Mouse (Mus musculus) lung, embryonic 14.5 days (tissue): ENCODE measurements at regions not wholly inside any gene's neighbourhood (a gene's known extent, or its start where the extent isn't known, plus 50 kb on each side); places are given as distances from the start of the nearest gene placed in this dataset.

Experiments
- ATAC-seq: fragments of 200-750 bp; cut with Nextera tagmentation; 2 replicates; pipeline ENCODE4 v1.8.0; 2017; ENCODE audit warnings: mild to moderate bottlenecking, moderate TSS enrichment, moderate library complexity; ENCODE audit not compliant: insufficient read depth
- DNase-seq: peaks from one replicate; pipeline ENCODE4 v3.0.0-alpha.2; 2015
- H3K27ac ChIP-seq: fragments of 300-500 bp; sonication (generic); 2 replicates; pipeline ENCODE4 v1.5.1; 2014; ENCODE audit warnings: low read depth, mild to moderate bottlenecking, moderate library complexity
- H3K27me3 ChIP-seq: fragments of 300-500 bp; sonication (generic); 2 replicates; pipeline ENCODE4 v1.6.1; 2014; ENCODE audit warnings: low read length, control low read depth; ENCODE audit not compliant: insufficient read depth
- H3K36me3 ChIP-seq: fragments of 300-500 bp; sonication (generic); 2 replicates; pipeline ENCODE4 v1.6.1; 2014; ENCODE audit warnings: control low read depth; ENCODE audit not compliant: insufficient read depth
- H3K4me1 ChIP-seq: fragments of 300-500 bp; sonication (generic); 2 replicates; pipeline ENCODE4 v1.6.1; 2014; ENCODE audit warnings: antibody characterized with exemption, control low read depth; ENCODE audit not compliant: insufficient read depth
- H3K4me2 ChIP-seq: fragments of 300-500 bp; sonication (generic); 2 replicates; pipeline ENCODE4 v1.6.1; 2014; ENCODE audit warnings: mild to moderate bottlenecking
- H3K4me3 ChIP-seq: fragments of 300-500 bp; sonication (generic); 2 replicates; pipeline ENCODE4 v1.5.1; 2014; ENCODE audit warnings: low read depth, low read length
- H3K9ac ChIP-seq: fragments of 300-500 bp; sonication (generic); 2 replicates; pipeline ENCODE4 v1.6.1; 2014
- H3K9me3 ChIP-seq: fragments of 300-500 bp; sonication (generic); 2 replicates; pipeline ENCODE4 v1.6.1; 2016; ENCODE audit warnings: low read depth, low read length, control low read depth
- CTCF ChIP-seq: IDR thresholded peaks from 2 replicates; pipeline ENCODE4 v1.5.1; 2016; ENCODE audit warnings: antibody characterized with exemption, low read depth
- WGBS: fragments of 180-500 bp; shearing (Covaris S2); extraction: QIAGEN DNeasy Blood & Tissue Kit; methylation state at CpG from one replicate; pipeline ENCODE4 v1.1.7; 2014; 5-methylcytosine and 5-hydroxymethylcytosine counted together

DNA sequence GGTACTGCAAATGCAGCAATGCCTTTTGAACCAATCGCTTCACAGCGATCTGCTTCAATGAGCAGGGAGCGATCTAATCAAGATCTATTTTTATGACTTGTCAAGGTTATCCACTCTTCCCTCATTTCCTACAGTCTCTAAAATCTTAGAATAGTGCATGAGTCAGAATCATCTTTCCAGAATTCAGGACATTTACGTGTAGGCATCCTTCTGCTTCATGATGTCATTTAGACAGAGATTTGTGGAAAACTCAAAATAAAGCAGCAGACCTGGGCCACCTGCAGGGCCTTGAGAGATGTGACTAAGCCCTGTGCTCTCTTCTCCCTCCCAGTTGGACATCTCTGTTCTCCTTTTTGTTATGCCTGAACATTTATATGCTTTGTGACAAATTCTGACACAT, 103.6 kb downstream of the Adamts1 start:
- ATAC-seq, result no peak
- H3K27ac ChIP-seq, result no peak overlapping the region
- TF ChIP-seq CTCF, result no peak
- 67% methylated on average over 4 of the region's 4 CpGs for WGBS
- H3K9ac ChIP-seq, result no peak overlapping the region
- no peaks in the 10 kb centered on the region for H3K4me1 ChIP-seq
- no peaks in the 10 kb centered on the region for H3K9me3 ChIP-seq
- H3K27me3 ChIP-seq, result no peaks in the 10 kb centered on the region
- no peak overlapping the region for H3K4me3 ChIP-seq
- H3K36me3 ChIP-seq, result no peaks in the 10 kb centered on the region
- DNase-seq, result no peak
- no peak overlapping the region for H3K4me2 ChIP-seq

DNA sequence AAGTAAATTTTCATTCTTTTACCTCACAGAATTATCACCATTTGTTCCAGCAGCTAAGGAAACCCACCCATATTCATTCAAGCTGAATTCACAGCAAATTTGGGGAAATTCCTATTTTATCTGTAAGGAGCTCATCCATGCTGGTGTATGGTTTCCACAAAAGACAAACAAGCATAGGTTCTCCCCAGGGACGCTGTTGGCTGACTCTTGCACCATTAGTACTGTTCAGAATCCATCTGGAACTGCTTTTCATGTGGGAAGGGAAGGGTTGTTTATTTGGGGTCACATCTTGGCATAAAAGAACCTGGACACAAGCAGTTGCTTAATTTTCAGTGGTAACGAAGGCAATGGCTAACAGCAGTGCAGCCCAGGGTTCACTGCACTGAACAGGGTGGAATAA, 120.2 kb downstream of the Adamts1 start:
- Histone ChIP-seq H3K4me2 (no peak overlapping the region), H3K9me3 (no peaks in the 10 kb centered on the region), H3K27me3 (no peaks in the 10 kb centered on the region), H3K4me1 (peaks cover 6% of the 10 kb centered on the region; the same call in 1 of the 2 replicates), H3K36me3 (no peaks in the 10 kb centered on the region), H3K9ac (no peak overlapping the region), H3K4me3 (no peak overlapping the region), H3K27ac (no peak overlapping the region)
- DNase-seq (no peak), ATAC-seq (no peak)
- WGBS, result 61% methylated on average over 2 of the region's 2 CpGs
- TF ChIP-seq CTCF, result no peak

DNA sequence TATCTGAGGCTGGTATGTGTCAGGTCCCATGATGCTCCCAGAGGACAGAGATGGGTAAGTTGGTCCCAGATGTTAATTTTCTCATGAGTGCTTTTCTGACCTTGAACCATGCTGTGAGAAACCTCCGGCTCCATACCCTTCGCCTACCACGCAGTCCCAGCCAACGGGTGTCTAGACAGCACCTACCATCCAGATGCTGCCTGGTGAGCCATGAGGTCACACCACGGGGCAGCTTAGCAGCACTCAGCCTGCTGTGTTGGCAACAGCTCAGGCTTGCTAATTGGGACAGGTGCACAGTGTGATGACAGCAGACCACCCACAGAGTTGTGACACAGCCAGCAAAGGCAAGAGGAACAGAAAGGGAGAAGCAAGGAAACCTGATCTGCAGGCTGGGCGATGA, 122.6 kb downstream of the Adamts1 start:
- no peak overlapping the region for H3K4me2 ChIP-seq
- peak; percentile 48 for DNase-seq
- no peaks in the 10 kb centered on the region for H3K27me3 ChIP-seq
- H3K9ac ChIP-seq, result no peak overlapping the region
- H3K4me1 ChIP-seq, result peaks cover 6% of the 10 kb centered on the region; the same call in 1 of the 2 replicates
- 16% methylated on average over 6 of the region's 6 CpGs for WGBS
- H3K4me3 ChIP-seq, result no peak overlapping the region
- H3K36me3 ChIP-seq, result no peaks in the 10 kb centered on the region
- TF ChIP-seq CTCF, result no peak
- H3K27ac ChIP-seq, result no peak overlapping the region
- no peaks in the 10 kb centered on the region for H3K9me3 ChIP-seq
- peak; percentile 52 for ATAC-seq

DNA sequence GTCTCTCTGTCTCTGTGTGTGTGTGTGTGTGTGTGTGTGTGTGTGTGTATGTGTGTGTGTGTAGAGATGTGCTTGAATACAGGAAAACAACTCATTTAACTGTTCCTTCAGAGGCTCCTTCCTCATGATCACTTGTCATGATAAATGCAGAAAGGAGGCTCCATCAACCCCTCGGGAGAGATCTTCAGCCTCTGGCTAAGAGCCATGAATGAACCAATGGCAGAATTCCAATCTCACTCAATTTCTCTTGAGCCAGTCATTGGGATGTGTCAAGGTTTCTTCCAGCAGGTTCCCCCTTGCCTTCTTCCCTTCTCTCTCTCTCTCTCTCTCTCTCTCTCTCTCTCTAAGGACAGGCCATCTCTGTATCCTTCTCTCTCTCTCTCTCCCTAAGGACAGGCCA, 124.1 kb downstream of the Adamts1 start:
- no peaks in the 10 kb centered on the region for H3K36me3 ChIP-seq
- ATAC-seq (no peak), DNase-seq (peak; percentile 62)
- peaks cover 6% of the 10 kb centered on the region; the same call in 1 of the 2 replicates for H3K4me1 ChIP-seq
- H3K27ac ChIP-seq, result no peak overlapping the region
- no peaks in the 10 kb centered on the region for H3K27me3 ChIP-seq
- no peak for TF ChIP-seq CTCF
- H3K4me3 ChIP-seq, result no peak overlapping the region
- H3K4me2 ChIP-seq, result no peak overlapping the region
- H3K9me3 ChIP-seq, result no peaks in the 10 kb centered on the region
- WGBS, result 31% methylated on average over 1 of the region's 1 CpGs
- no peak overlapping the region for H3K9ac ChIP-seq

DNA sequence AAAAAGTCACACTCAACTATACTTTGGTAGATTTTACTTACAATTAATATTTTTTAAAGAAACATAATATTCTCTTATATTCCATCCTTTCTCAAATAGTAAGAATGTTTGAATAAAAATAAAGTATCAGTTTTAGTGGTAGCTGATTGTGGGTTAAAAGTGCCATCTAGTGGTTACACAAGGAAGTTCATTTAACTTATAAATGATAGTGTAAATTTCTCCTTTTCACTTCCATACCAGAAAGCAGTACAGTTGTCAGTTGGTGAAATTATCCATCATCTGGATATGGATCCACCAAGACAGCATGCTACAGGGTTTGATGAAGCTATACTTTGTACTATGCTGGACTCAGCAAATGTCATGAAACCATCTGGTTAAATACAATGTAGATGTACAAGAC, 124.7 kb downstream of the Adamts1 start:
- ATAC-seq, result peak; percentile 30; the same call in 1 of the 2 replicates
- H3K4me2 ChIP-seq, result no peak overlapping the region
- peak; percentile 72 for DNase-seq
- H3K4me3 ChIP-seq, result no peak overlapping the region
- H3K36me3 ChIP-seq, result no peaks in the 10 kb centered on the region
- H3K4me1 ChIP-seq, result peaks cover 6% of the 10 kb centered on the region; the same call in 1 of the 2 replicates
- no peaks in the 10 kb centered on the region for H3K9me3 ChIP-seq
- peak; percentile 67 for TF ChIP-seq CTCF
- no peaks in the 10 kb centered on the region for H3K27me3 ChIP-seq
- H3K27ac ChIP-seq, result no peak overlapping the region
- no peak overlapping the region for H3K9ac ChIP-seq

DNA sequence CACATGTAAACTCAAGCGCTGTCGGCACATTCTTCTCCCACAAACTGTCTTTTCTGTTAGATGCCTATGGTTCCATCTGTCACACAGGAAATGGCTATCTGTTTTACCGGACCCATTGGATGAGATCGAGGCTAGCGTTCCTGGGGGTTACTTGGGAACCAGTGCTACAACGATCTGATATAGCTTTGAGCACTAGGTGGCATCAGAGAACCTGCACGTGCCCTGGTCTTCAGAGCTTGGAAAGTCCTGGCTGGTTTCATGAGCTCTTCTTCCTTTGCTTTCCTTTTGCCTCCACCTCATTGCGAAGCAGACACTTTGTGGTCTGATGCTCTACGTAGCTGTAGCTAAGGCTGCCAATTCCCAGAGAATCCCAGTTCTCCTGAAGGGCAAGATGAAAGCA, 123.8 kb upstream of the Cyyr1 start:
- Histone ChIP-seq H3K27ac (no peak overlapping the region), H3K4me2 (no peak overlapping the region), H3K27me3 (no peaks in the 10 kb centered on the region), H3K4me1 (peaks cover 6% of the 10 kb centered on the region; the same call in 1 of the 2 replicates), H3K36me3 (no peaks in the 10 kb centered on the region), H3K9ac (no peak overlapping the region), H3K4me3 (no peak overlapping the region), H3K9me3 (no peaks in the 10 kb centered on the region)
- 25% methylated on average over 9 of the region's 9 CpGs for WGBS
- ATAC-seq (peak; percentile 78), DNase-seq (peak; percentile 85)
- TF ChIP-seq CTCF, result peak; percentile 75

DNA sequence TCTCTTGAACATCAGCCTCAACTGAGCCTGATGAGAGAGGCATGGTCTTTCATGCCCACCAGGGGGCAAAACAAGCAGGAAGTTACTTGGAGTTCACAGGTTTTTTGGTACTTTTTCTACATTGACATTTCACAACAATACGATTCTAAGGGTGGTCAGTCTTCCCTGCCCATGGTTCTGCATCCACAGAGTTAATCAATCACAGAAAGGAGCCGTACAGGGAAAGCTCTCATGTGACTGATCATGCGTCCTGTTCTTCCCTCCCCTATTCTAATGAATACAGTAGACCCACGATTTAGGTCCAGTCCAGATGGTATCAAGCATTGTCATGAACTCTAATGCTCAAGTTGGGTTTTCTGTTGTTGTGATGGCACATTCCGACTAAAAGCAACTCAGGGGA, 115.6 kb upstream of the Cyyr1 start:
- 74% methylated on average over 5 of the region's 5 CpGs for WGBS
- Histone ChIP-seq H3K4me1 (no peaks in the 10 kb centered on the region), H3K4me3 (no peak overlapping the region), H3K9me3 (no peaks in the 10 kb centered on the region), H3K27me3 (no peaks in the 10 kb centered on the region), H3K4me2 (no peak overlapping the region), H3K27ac (no peak overlapping the region), H3K36me3 (no peaks in the 10 kb centered on the region), H3K9ac (no peak overlapping the region)
- TF ChIP-seq CTCF, result peak; percentile 43
- no peak for DNase-seq
- ATAC-seq, result no peak

DNA sequence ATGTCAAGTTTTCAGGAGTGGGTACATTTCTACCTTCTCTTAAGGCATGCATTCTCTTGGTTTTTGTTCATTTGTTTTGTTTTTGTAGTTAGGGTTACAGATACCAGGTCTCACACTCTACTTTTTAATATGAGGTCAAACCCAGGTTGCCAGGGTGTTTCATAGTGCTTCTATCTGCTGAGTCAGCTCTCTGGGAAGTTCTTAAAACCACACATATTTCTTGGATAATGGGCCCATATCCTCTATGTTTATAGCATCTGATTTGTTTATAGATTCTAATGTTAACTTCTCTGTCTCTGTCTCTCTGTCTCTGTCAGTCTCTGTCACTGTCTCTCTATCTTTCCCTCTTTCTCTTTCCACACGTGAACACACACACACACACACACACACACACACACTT, 114.6 kb upstream of the Cyyr1 start:
- H3K4me3 ChIP-seq, result no peak overlapping the region
- H3K27me3 ChIP-seq, result no peaks in the 10 kb centered on the region
- ATAC-seq (no peak), DNase-seq (no peak)
- H3K36me3 ChIP-seq, result no peaks in the 10 kb centered on the region
- no peak for TF ChIP-seq CTCF
- no peaks in the 10 kb centered on the region for H3K9me3 ChIP-seq
- 25% methylated on average over 1 of the region's 1 CpGs for WGBS
- no peak overlapping the region for H3K9ac ChIP-seq
- no peak overlapping the region for H3K27ac ChIP-seq
- H3K4me2 ChIP-seq, result no peak overlapping the region
- H3K4me1 ChIP-seq, result no peaks in the 10 kb centered on the region
